Mouse (Mus musculus) intestine, embryonic 16.5 days (tissue): Measurements from ENCODE around the gene Slc25a19. TPM values are rescaled to one million over a fixed set of nuclear protein-coding genes. Genes with fewer than 3 reads are reported as not detected.

Experiments used
- polyA plus RNA-seq: library from polyadenylated mRNA; unstranded; fragments of >200 nt; fragmentation: Nextera tagmentation; extraction: Ambion mirVana; gene quantifications from 2 replicates; pipeline ENCODE4 v1.2.1, GENCODE M21; 2015

Slc25a19 gene
- polyA plus RNA-seq, 1 experiment from 2014 or later, result 31.3 TPM

Other genes starting within 250 kb of the Slc25a19 start
- 4.6 and 5.1 TPM in 2 replicates for gene Cdr2l, start 246.4 kb downstream of the Slc25a19 start, polyA plus RNA-seq
- gene Mrpl58, start 224.5 kb downstream of the Slc25a19 start, polyA plus RNA-seq, result 180 and 194 TPM in 2 replicates
- 985 and 1,025 TPM in 2 replicates for gene Atp5h, start 208.3 kb downstream of the Slc25a19 start, polyA plus RNA-seq
- gene Kctd2, start 208.2 kb downstream of the Slc25a19 start, polyA plus RNA-seq, result 2.8 and 3.5 TPM in 2 replicates
- gene Trim80, start 187.8 kb downstream of the Slc25a19 start, polyA plus RNA-seq, result 1.1 and 1.4 TPM in 2 replicates
- 3.0 and 3.1 TPM in 2 replicates for gene Slc16a5, start 165.8 kb downstream of the Slc25a19 start, polyA plus RNA-seq
- gene Armc7, start 152.6 kb downstream of the Slc25a19 start, polyA plus RNA-seq, result 8.0 and 9.2 TPM in 2 replicates
- gene Nt5c, start 136.4 kb downstream of the Slc25a19 start, polyA plus RNA-seq, result 166 and 174 TPM in 2 replicates
- 454 and 496 TPM in 2 replicates for gene Jpt1, start 113.9 kb downstream of the Slc25a19 start, polyA plus RNA-seq
- gene Sumo2, start 92.0 kb downstream of the Slc25a19 start, polyA plus RNA-seq, result 581 and 669 TPM in 2 replicates
- 115 and 134 TPM in 2 replicates for gene Nup85, start 63.9 kb downstream of the Slc25a19 start, polyA plus RNA-seq
- gene Mrps7, start 24.4 kb downstream of the Slc25a19 start, polyA plus RNA-seq, result 90.0 and 103 TPM in 2 replicates
- 16.8 and 18.8 TPM in 2 replicates for gene Gga3, start 24.2 kb downstream of the Slc25a19 start, polyA plus RNA-seq
- 33.5 and 34.5 TPM in 2 replicates for gene Mif4gd, start 15.3 kb downstream of the Slc25a19 start, polyA plus RNA-seq
- gene Grb2, start 80.3 kb upstream of the Slc25a19 start, polyA plus RNA-seq, result 67.1 and 73.1 TPM in 2 replicates
- 19.7 and 21.1 TPM in 2 replicates for gene Tmem94, start 137.1 kb upstream of the Slc25a19 start, polyA plus RNA-seq
- gene Caskin2, start 185.3 kb upstream of the Slc25a19 start, polyA plus RNA-seq, result 11.2 and 11.7 TPM in 2 replicates
- gene Tsen54, start 186.4 kb upstream of the Slc25a19 start, polyA plus RNA-seq, result 34.2 and 37.7 TPM in 2 replicates
- 102 and 107 TPM in 2 replicates for gene Llgl2, start 195.8 kb upstream of the Slc25a19 start, polyA plus RNA-seq
- gene Myo15b, start 230.1 kb upstream of the Slc25a19 start, polyA plus RNA-seq, result 168 and 230 TPM in 2 replicates